Mouse (Mus musculus): ENCODE measurements at regions not wholly inside any gene's neighbourhood (a gene's known extent, or its start where the extent isn't known, plus 50 kb on each side); places are given as distances from the start of the nearest gene placed in this dataset.

DNA sequence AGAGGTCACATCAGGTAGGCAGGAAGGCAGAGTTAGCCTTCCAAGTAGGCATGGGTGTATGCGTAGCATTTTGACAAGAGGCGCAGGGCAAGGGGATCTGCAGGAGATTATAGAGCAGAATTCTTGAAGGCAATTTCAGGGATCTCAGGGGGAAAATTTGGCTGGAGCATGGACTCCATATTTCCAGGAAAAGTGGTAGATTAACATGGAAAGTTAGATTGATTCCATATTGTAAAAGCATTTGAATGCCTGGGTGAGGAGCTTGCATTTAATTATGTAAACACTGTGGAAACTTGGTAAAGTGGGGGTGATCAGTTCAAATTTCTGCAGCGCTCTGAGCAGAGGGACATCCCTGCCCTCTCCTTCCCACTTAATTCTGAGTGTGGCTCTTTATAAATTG is 146.7 kb downstream of the Pax3 start:
- DNase-seq, result no peak

DNA sequence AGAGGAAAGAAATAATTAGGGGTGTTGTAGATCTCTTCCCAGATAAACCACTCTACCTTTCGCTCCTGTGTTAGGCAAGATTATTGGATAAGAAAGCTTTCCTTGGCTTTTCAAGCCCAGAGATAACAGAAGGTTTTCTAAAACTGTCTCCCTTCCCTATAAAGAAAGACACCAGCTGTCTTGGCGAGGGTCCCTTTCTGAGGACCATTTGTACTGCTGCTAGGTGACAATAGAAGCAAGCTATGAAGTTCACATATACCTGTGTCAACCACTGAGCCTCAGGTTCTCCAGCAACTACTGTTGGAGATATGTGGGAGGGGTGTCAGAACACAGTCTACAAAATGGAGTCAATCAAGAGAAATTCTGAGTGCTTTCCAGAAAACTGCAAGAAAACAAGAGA is 164.6 kb downstream of the Pax3 start:
- DNase-seq, result no peak

DNA sequence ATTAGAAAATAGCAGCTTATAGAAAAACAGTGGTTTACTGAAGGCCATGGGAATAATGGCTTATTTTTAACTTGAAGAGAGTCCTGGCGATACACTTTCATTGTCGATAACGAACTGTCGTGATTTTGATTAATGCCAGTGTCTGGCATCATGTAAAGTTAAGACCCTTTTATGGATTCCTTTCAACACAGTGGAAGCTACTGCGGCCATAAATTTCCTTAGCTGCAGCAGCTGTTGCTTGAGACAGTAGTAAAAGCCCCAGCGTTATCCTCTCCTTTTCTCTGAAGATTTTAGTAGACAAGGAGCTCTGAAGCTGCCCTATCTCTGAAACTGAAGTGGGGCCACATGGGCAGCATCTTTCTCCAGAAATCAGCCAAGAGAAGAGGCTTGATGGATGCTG is 175.2 kb downstream of the Pax3 start:
- no peak for DNase-seq

DNA sequence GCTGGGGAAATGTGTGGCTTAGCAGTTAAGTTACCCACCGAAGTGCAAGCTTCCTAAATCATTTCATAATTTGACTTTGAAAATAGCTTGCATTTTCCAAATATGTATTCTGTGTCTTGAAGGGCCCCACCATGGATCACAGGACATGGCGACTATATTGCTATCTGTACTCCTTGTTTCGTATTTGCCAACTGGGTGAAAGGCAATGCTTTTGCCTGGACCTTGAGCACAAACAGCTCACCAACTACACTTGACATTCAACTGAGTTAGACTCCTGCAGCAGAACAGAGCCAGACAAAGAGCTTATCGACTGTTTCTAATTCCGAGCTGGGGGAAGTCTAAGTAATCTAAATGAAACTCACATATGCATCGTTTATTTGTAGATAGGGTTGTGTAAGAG is 175.9 kb downstream of the Pax3 start:
- DNase-seq, result no peak

DNA sequence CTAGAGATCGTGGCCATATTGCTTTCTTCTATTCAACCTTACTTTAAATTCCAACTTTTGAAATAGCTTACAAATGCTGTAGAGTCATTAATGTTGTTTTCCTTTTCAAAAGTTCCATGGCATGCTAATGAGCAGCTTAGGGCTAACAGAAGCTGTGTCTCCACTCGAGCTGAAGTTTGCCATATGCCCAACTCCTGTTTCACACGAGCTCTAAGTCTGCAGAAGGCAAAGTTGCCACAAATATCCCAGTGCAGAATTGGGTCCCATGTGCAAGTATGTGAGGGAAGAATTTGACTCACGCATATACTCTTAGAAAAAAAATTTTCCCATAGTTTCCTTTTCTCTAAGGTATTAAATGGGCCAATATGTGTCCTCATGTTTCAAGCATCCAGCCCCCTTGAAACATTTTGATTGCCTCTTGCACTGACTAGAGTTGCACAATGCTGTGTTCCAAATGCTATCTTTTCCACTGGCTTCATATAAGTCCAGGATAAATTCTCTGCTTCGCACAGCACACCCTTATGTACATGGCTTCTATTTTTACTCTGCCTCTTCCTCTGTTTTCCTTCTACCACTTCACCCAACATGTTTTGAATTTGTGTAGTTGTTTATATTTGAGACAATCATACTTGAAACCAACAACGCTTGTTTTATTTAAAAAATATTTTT is 178.9 kb downstream of the Pax3 start:
- no peak for DNase-seq

DNA sequence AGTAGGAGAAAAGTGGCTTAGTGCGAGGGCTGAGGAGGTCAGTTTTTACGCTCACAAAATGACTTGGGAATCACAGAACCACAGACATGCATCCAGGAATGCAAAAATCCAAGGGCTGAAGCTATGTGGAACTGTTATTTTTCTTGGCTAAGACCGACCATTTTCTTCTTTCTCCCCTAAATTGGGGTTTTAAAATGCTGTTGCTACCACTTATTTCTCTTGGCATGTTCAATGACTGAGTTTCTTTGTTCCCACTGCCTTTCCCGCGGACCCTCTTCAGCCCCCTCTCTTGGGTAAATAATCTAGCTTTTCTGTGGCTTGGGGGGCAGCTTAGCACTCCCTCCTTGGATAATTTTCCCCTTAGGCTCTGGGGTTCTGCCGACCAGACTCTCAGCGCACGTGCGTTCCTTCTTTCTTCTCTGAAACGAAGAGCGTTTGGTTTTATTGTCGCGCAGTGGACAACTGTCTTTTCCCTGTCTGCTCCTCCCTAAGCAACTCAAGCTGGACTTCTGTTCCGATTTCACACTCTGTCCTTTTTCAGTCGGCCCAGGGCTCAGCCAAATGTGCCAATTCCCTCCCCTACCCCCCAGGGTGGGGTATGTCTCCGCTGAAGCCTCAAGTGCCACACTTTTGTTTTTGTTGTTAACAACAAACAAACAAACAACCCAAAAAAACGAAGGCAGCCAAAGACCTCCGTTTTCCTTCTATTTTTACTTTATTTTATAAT is 180.2 kb downstream of the Pax3 start:
- no peak for DNase-seq

DNA sequence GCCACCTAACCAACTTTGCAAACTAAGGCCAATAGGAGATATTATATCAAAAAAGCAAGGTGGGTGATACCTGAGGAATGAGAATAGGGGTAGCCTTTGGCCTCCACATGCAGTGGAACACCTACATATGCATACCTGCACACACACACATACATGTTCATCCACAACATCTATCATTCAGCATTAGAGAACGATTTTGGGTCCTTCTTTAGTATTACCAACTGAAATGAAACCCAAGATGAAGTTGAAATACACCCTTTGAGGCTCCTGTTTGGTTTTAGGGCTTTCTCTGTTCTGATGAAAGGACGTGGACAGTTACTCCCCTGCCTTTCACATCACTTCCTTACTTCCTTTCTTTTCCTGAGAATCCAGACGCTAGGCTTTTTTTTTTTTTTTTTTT is 180.9 kb downstream of the Pax3 start:
- no peak for DNase-seq

DNA sequence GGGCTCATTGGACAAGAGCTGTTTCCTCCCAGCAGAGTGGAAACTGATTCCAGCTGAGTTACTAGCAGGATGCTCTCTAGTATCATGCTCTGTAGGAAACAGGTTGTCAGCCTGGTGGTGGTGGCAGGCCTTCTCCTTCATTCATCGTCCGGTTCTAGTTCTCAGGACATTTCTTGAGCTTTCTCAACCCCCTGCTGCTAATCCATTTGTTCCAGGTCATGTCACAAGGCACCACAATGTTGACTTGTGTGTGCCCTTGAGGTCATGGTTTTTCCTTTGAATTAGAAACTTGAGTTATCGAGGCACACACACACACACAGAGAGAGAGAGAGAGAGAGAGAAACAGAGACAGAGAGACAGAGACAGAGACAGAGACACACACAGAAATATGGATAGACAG is 183.5 kb downstream of the Pax3 start:
- no peak for DNase-seq

DNA sequence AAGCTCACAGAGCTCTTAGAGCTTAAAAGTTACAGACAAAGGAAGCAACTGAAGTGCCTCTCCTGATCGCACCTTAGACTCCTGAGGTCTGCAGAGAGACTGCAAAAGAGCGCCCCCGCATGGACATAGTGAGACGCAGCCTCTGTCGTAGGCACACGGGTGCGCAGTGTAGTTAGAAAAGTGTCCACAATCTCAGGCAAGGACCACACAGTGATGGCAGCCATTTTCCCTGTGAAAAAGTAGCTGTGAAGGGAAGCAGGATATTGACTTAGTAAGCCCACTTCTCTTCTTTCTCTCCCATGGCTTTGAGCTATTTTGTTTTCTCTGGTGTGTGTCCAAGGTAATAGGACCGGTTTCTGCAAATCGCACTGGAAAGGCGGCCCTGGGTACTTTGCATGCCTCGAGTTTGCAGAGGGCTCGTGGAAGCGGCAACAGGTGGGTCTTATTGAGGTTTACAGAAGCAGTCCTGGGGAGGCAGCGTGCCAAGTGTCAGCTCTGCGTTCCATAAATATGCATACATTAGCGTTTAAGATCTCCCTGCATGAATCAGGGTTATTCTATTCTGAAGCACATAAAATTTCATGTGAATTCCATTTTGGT is 188.0 kb downstream of the Pax3 start:
- DNase-seq, result no peak

DNA sequence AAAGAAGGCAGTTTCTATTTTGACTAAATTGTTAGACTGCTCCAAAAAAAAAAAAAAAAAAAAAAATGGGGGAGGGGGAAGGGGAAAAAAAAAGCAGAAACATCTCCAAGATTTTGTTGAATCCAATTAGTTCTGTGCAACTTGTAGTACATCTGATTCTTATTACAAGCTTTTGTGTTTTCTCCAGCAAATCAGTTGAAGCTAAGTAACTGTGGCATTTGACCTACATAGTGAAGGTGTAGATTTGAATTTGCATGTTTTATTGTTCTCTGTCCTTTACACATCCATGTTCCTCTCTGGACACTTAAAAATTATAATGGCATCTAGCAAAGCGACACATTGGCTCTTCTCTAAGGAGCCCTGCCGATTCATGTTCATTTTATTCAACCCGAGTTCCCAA is 192.6 kb downstream of the Pax3 start:
- DNase-seq, result no peak

DNA sequence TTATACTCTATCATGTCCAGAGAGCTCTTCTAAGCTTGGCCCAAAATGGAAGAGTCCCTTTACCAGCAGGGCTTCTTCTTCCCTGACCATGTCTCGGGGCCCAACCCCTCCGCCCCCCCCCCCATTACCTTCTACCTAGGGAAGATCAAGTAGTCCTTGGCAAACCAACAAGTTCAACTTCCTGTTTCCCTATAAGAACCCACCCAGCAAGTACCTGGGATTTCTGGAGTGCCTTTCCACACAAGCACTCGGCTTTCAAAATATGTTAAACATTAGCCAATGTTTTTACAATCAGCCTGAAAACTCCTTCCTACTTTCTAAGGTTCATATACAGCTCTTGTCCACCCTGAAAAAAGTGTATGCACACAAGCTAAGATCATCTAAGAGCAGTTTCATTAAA is 198.2 kb downstream of the Pax3 start:
- DNase-seq, result no peak

DNA sequence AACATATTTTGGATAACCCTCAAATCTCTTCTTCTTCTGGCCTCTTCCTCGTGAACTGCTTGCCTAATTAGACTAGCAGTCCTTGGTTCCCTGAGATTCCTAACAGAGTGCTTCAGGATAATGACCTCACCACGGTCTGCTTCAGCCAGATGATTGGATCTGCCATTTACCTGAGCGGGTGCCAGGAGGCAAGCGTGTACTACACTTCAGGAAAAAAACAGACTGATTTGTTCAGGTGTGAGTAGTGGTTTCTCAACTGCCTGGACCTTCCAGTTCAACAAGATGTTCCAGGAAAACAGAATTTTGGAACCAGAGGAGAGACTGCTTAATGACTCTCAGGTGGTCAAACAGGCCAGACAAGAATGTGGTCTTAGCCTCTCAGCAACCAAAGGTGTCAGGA is 215.4 kb downstream of the Pax3 start:
- no peak for DNase-seq

DNA sequence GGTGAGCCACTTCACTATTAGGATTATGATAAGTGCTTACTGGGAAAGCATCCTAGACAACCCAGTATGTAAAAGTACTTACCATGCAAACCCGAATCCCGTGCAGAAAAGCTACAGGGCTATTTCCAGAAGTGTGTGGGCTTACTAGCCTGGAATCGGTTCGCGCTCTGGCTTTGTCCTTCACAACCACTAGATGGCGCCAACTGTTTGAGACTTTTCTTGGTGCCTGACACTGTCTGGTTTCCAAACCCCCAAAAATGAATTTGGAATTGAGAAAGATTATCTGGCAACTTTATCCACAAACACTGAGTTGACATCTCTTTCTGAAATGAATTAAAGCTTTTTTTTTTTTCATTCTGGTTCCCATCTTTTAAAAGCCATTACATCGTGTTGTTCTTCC is 218.2 kb downstream of the Pax3 start:
- peak; percentile 71 for DNase-seq

DNA sequence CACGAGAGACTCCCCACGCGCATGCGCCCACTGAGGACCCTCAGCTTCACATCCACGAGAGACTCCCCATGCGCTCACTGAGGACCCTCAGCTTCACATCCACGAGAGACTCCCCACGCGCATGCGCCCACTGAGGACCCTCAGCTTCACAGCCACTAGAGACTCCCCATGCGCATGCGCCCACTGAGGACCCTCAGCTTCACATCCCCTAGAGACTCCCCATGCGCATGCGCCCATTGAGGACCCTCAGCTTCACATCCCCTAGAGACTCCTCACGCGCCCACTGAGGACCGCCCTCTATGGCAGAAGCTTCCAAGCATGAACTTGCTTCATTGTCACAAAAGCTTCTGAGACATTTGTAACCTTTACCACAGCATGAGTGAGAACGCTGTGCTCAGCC is 221.0 kb downstream of the Pax3 start:
- no peak for DNase-seq

DNA sequence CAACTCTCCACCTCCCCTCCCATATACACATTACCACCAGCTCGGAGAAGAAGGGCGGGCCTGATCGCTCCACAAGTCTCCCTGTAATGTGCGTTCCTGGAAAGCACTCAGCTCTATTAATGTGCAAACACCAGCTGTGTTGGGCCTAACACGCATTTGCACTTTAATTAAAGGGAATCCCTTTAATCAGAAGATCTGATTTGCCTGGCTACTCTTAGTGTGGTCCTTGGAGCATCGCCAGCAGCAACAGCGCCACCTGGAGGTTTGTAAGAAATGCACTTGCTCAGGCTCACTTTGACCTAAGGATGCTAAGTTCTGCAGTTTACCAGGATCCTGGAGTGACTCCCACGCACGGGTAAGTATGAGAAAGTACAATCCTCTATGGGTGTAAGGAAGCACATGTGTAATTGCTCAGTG is 224.6 kb downstream of the Pax3 start:
- peak; percentile 13 for DNase-seq

DNA sequence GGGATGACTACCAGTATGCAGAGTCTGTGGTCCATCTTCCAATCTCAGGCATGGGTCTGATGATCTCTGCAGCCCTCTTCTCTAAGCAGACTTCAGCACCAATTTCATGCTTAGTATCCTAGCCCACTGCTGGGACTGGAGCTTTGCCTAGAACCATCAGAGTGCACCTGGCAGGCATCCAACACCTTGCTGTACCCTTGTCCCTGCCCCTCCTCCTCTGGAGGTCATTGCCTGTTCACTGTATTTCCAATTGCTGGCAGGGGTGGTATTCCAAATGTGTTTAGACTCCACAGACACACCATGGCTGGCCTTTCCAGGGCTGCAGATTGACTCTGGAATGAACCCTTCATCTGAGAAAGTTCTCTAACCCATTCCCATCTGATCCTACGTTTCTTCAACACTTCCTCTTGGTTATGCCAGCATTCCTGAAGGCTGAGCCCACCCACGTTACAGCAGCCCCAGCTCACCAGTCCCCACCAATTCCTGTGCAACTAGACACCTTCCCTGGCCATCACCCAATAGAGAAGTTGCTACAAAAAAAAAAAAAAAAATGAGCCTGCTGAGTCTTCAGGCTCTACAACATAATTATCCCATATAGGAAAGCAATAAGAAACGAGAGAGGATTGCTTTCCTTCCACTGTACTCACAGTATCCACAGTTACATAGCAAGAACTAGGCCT is 232.1 kb downstream of the Pax3 start:
- DNase-seq, result no peak

DNA sequence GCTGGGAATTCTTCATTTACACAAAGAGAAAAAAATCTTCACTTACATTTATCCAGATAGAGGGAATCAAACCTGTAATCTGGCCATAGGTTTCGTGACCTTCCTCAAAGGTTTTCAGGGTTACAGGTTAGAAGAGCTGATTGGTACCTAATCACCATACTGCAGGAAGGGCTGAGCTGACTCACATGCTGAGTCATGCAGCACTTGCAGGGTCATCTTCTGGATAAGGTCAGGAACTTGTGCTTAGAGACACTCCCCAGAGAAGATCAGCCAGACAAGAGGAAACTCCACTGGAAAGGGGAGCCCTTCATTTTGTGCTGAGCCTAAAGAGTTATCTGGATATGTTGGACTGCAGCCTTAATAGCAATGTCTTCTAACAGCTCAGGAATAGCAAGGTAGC is 237.6 kb downstream of the Pax3 start:
- no peak for DNase-seq

DNA sequence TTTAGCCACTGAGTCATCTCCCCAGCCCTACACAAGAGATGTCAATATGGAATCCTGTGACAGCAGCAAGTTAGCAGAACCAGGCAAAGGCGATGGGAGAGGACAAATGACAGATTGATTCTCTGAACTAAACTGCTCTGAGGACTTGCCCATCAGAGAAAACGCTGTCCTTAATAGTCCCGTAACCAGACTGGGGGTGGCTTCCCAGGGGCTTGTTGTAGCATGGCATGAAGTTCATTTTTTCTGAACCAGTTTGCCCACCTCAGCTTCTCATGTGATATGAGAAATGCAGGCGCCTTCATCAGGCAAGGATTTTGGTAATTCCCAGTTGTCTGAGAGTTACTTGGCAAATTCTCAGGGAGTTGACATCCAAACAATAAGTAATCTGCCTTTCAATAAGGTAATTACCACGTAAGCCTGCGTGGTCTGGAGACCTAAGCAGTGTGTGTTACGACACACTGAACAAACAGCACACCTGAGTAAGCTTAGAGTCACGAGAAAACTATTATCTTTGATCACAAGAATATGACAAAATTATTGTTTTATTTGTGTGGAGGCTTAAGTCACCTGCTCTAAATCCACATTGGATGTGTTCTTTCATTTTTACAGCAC is 239.7 kb downstream of the Pax3 start:
- no peak for DNase-seq

DNA sequence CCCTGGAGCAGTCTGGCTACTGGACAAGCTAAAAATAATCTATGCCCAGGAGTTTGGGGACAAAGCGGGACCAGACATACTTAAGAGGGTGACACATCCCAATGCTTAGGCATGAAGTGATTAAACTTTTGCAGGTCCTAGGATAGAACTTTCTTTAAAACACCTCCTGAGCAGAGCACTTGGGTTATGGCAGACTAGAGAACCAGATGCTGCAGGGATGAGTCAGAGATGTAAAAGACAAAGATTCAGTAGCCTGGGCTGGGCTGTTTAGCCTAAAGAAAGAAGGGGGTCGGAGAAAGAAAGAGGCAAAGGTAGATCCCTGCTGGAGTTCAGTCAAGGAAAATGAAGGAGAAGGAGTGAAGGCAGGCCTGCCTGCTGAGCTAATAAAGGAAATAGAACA is 249.0 kb downstream of the Pax3 start:
- no peak for DNase-seq

DNA sequence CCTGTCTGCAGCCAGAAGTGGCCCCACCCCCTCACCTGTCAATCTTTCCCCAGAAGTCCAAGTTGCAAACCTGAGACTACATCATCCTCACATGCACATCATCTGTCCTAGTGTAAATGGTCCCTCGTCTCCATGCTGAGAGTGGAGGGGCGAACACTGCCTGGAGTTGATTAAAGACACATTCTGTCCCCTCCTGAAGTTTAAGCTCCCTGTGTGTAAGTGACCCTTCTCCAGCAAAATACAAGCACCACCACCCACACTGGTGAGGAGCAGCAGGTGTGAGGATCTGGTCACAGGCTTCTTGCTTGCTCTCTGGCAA is 252.6 kb downstream of the Pax3 start:
- DNase-seq, result no peak

DNA sequence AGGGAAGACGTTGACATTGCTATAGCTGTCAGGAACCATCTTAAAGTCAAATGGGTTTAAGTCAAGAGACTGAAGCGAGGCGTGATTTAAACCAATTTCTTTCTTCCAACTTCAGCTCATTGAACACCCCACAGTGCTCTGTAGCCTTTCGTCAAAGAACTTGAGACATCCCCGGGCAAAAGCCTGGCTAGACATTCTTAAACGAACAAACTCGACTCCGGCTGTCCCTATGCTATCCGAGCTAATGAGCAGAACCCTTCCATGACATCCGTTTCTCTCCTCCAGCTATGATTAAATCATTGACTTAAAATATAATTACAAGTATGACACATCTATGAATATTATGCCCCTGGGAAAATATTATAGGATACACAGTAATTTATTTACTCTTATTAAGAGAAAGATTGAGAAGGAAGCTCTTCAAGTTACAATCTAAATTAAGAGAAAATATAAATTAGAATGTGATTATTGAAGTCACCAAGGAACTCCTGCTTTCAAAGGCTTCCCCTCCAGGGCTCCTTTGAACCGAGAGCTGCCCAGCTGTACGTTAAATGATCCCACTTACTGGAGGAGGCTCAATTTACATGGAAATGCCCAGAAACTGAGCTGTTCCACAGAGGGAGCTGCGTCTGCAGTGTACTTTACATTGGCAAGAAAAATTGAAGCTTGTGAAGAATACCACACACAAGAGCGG is 253.2 kb downstream of the Pax3 start:
- no peak for DNase-seq

DNA sequence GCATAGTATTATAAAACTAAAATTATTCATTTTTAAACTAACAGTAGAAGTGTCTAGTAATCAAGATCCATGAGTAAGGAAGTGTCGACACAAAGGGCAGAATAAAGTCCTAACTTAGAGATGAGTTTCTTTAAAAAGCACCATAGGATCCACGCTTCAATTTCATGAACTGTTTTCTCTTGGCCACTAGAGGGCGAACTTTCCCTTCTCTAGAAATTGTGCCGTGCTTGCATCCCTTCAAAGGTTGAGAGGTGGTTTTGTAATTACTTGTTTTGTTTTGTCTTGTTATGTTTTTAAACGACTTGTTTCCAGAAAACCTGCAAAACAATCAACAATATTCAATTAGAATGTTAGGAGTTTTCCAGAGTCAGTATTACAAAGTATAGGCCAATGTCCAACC is 253.8 kb downstream of the Pax3 start:
- peak; percentile 9 for DNase-seq

Measured in cerebellum, adult 9-10 months (tissue).